Mouse (Mus musculus) liver, adult 2 months (tissue): ENCODE measurements at regions not wholly inside any gene's neighbourhood (a gene's known extent, or its start where the extent isn't known, plus 50 kb on each side); places are given as distances from the start of the nearest gene placed in this dataset.

Source experiments
- CTCF ChIP-seq: fragments of 200-500 bp; IDR thresholded peaks from 2 replicates; pipeline ENCODE4 v1.5.1; 2011; ENCODE audit warnings: low read depth, low read length, control low read depth
- POLR2A ChIP-seq: fragments of 200-500 bp; IDR thresholded peaks from 2 replicates; pipeline ENCODE4 v1.6.1; 2011; ENCODE audit warnings: low read length, control low read depth; ENCODE audit not compliant: insufficient read depth; ENCODE audit errors: extremely low read depth

GRCm38 (mm10) chr5:4689130-4689529, 68.7 kb downstream of the Fzd1 start:
- TF ChIP-seq POLR2A = no peak
- no peak for TF ChIP-seq CTCF
